Mouse (Mus musculus): ENCODE results near the gene Ppfia2. TPM values are rescaled to one million over a fixed set of nuclear protein-coding genes. Genes with fewer than 3 reads are reported as not detected.

Gene Ppfia2
- polyA plus RNA-seq (2017; shearing (Covaris generic)), result not detected

GRCm38 (mm10) chr10:106469855-106470532 is at the start of gene Ppfia2:
Ppfia2 (plus strand) TSS chr10:106470339.

